Mouse (Mus musculus): ENCODE measurements around the gene Gm20594. TPM values are rescaled to one million over a fixed set of nuclear protein-coding genes. Genes with fewer than 3 reads are reported as not detected.

Gm20594 gene
- not detected in 2 replicates for polyA plus RNA-seq (2016; fragmentation: Nextera tagmentation; extraction: Ambion mirVana)

GRCm38 (mm10) chr6:79817616-79818015 lies at the start of gene Gm20594:
Gene Gm20594, plus strand, starts transcription at chr6:79817916.
- no peak for DNase-seq (ENCODE audit: low spot score)
- Histone ChIP-seq H3K27ac (no peak within 1 kb of the TSS), H3K4me3 (no peak within 1 kb of the TSS), H3K36me3 (no peaks in the 10 kb centered on the region), H3K9me3 (no peaks in the 10 kb centered on the region), H3K4me1 (no peaks in the 10 kb centered on the region), H3K27me3 (ENCODE audit: insufficient read depth, poor library complexity, severe bottlenecking) (no peaks in the 10 kb centered on the region)
- WGBS: 74% methylated on average over 1 of the region's 1 CpGs

DNA sequence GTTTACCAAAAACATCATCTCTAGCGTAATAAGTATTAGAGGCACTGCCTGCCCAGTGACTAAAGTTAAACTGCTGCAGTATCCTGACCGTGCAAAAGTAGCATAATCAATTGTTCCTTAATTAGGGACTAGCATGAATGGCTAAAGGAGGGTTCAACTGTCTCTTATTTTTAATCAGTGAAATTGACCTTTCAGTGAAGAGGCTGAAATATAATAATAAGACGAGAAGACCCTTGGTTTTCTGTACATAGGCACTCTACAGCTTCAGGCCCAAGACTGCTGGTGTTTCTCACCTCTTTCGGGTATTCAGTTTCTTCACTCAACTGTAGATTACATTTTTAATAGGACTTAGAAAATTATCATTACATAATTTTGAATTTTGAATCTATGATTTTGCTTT lies 398 bp downstream of the Gm20594 start:
- H3K9me3 ChIP-seq: no peaks in the 10 kb centered on the region
- H3K4me3 ChIP-seq: no peak overlapping the region
- no peaks in the 10 kb centered on the region for H3K4me1 ChIP-seq
- no peak overlapping the region for H3K27ac ChIP-seq
- whole genome bisulfite sequencing: 79% methylated on average over 4 of the region's 4 CpGs
- DNase-seq (ENCODE audit: low spot score): no peak
- H3K27me3 ChIP-seq (ENCODE audit: insufficient read depth, poor library complexity, severe bottlenecking): no peaks in the 10 kb centered on the region
- no peaks in the 10 kb centered on the region for H3K36me3 ChIP-seq

DNA sequence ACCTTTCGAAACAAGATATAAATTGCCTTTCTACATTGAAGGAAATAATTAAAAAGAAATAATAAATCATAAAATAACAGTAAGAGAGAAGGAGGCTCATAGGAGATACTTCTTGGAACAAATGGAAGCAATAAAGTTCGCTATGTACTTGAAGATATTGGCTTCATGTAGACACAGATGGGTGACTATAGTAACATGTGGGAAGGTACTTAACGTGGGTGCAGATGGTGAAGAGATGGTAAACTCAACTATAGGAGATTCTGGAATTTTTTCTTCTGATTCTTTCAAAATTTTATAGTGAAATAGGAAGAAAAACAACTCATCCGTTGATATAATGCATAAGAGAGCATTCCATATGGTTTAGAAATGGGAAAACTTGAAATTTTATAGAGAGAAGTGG lies 16.1 kb downstream of the Gm20594 start:
- no peaks in the 10 kb centered on the region for H3K36me3 ChIP-seq
- no peaks in the 10 kb centered on the region for H3K27me3 ChIP-seq (ENCODE audit: insufficient read depth, poor library complexity, severe bottlenecking)
- no peak overlapping the region for H3K27ac ChIP-seq
- H3K9me3 ChIP-seq: no peaks in the 10 kb centered on the region; the same call in 1 of the 2 replicates
- WGBS: 81% methylated on average over 4 of the region's 4 CpGs
- no peak for DNase-seq (ENCODE audit: low spot score)
- no peaks in the 10 kb centered on the region for H3K4me1 ChIP-seq
- no peak overlapping the region for H3K4me3 ChIP-seq

GRCm38 (mm10) chr6:79846829-79847228 lies 29.1 kb downstream of the Gm20594 start:
- H3K4me3 ChIP-seq: no peak overlapping the region
- H3K36me3 ChIP-seq: no peaks in the 10 kb centered on the region
- no peak overlapping the region for H3K27ac ChIP-seq
- no peaks in the 10 kb centered on the region for H3K27me3 ChIP-seq (ENCODE audit: insufficient read depth, poor library complexity, severe bottlenecking)
- H3K9me3 ChIP-seq: no peaks in the 10 kb centered on the region
- no peaks in the 10 kb centered on the region for H3K4me1 ChIP-seq
- 79% methylated on average over 1 of the region's 1 CpGs for WGBS
- DNase-seq (ENCODE audit: low spot score): no peak

Other genes starting within 250 kb of the Gm20594 start
- 1.0 and 2.1 TPM in 2 replicates for gene Lrrtm4, start 201.0 kb downstream of the Gm20594 start, polyA plus RNA-seq (2016; fragmentation: Nextera tagmentation; extraction: Ambion mirVana)